Mouse (Mus musculus) megakaryocyte progenitor cell, adult 5-6 weeks (primary cell): ENCODE measurements around the gene Grm8. TPM values are rescaled to one million over a fixed set of nuclear protein-coding genes. Genes with fewer than 3 reads are reported as not detected.
A peak's percentile ranks its signal among the peaks of the same experiment; 100 is the strongest.

ENCODE experiments used
- ATAC-seq: replicated peaks from 2 replicates; pipeline ENCODE4 v1.8.0; 2016; ENCODE audit warnings: mild to moderate bottlenecking, moderate TSS enrichment, inconsistent platforms; ENCODE audit not compliant: poor library complexity
- total RNA-seq, 2 experiments: library from RNA; stranded (forward) in 1 of 2; stranded (reverse) in 1 of 2; fragments of 157-497, 149-512 nt in 1 of 2; fragments of 200-1000 nt in 1 of 2; gene quantifications; 2 replicates each; pipeline versions ENCODE4 v1.2.3 to v1.2.4; 2015 to 2017

Gene Grm8
- total RNA-seq, 2 experiments from 2014 or later = not detected

- ATAC-seq = no peak
Observed at GRCm38 (mm10) chr6:27661747-27662435, 473.1 kb downstream of the Grm8 start.

- ATAC-seq = peak; percentile 94
Observed at GRCm38 (mm10) chr6:27657520-27657919, 477.5 kb downstream of the Grm8 start.

GRCm38 (mm10) chr6:27646503-27646902, 488.5 kb downstream of the Grm8 start:
- no peak for ATAC-seq

- peak; percentile 57 for ATAC-seq
Observed at GRCm38 (mm10) chr6:27645054-27645453, 489.9 kb downstream of the Grm8 start.

GRCm38 (mm10) chr6:27635898-27636297, 499.1 kb downstream of the Grm8 start:
- no peak for ATAC-seq

- ATAC-seq = no peak
Observed at GRCm38 (mm10) chr6:27617472-27617871, 517.5 kb downstream of the Grm8 start.

GRCm38 (mm10) chr6:27580485-27580884, 554.5 kb downstream of the Grm8 start:
- no peak for ATAC-seq

- ATAC-seq = no peak
Observed at GRCm38 (mm10) chr6:27545516-27545915, 589.5 kb downstream of the Grm8 start.

GRCm38 (mm10) chr6:27517620-27518019, 617.4 kb downstream of the Grm8 start:
- ATAC-seq = no peak

- no peak for ATAC-seq
Observed at GRCm38 (mm10) chr6:27460998-27461397, 674.0 kb downstream of the Grm8 start.

GRCm38 (mm10) chr6:27408473-27408872, 726.5 kb downstream of the Grm8 start:
- no peak for ATAC-seq

- ATAC-seq = no peak
Observed at GRCm38 (mm10) chr6:27372416-27372815, 762.6 kb downstream of the Grm8 start.

GRCm38 (mm10) chr6:27371095-27371494, 763.9 kb downstream of the Grm8 start:
- ATAC-seq = no peak

GRCm38 (mm10) chr6:27363775-27364174, 771.2 kb downstream of the Grm8 start:
- no peak for ATAC-seq

- 0 out of 2 replicates have a peak, but pooled peaks have one; percentile 37 for ATAC-seq
Observed at GRCm38 (mm10) chr6:27360440-27360839, 774.5 kb downstream of the Grm8 start.

- peak; percentile 75 for ATAC-seq
Observed at GRCm38 (mm10) chr6:27351147-27351546, 783.8 kb downstream of the Grm8 start.

- ATAC-seq = peak; percentile 93
Observed at GRCm38 (mm10) chr6:27348272-27348671, 786.7 kb downstream of the Grm8 start.

- no peak for ATAC-seq
Observed at GRCm38 (mm10) chr6:27346311-27346710, 788.7 kb downstream of the Grm8 start.

GRCm38 (mm10) chr6:27340131-27340530, 794.8 kb downstream of the Grm8 start:
- no peak for ATAC-seq

GRCm38 (mm10) chr6:27318575-27318974, 816.4 kb downstream of the Grm8 start:
- ATAC-seq = peak; percentile 46; the same call in 1 of the 2 replicates

GRCm38 (mm10) chr6:27317422-27317821, 817.6 kb downstream of the Grm8 start:
- no peak for ATAC-seq

GRCm38 (mm10) chr6:27316018-27316417, 819.0 kb downstream of the Grm8 start:
- ATAC-seq = no peak
